Mouse (Mus musculus): Measurements from ENCODE around the gene Sdsl. TPM values are rescaled to one million over a fixed set of nuclear protein-coding genes. Genes with fewer than 3 reads are reported as not detected.

Sdsl gene
- polyA plus RNA-seq, 1 experiment = 0.69 TPM

GRCm38 (mm10) chr5:120436885-120437495, 35.6 kb downstream of the Sdsl start:
- Histone ChIP-seq H3K4me3 (ENCODE audit: insufficient read depth, poor library complexity, severe bottlenecking) (no peak overlapping the region), H3K79me3 (ENCODE audit: low read depth) (no peaks in the 10 kb centered on the region), H3K27me3 (ENCODE audit: control insufficient read depth, insufficient read depth, insufficient read length) (peaks cover 87% of the 10 kb centered on the region)

GRCm38 (mm10) chr5:120435731-120436501, 36.7 kb downstream of the Sdsl start:
- no peak overlapping the region for H3ac ChIP-seq (ENCODE audit: control insufficient read depth, insufficient read length, low read depth)
- no peak overlapping the region for H3K4me3 ChIP-seq (ENCODE audit: insufficient read depth, poor library complexity, severe bottlenecking)
- H3K27me3 ChIP-seq (ENCODE audit: control insufficient read depth, insufficient read depth, insufficient read length) = peaks cover 95% of the 10 kb centered on the region
- no peaks in the 10 kb centered on the region for H3K79me2 ChIP-seq (ENCODE audit: control insufficient read depth, insufficient read depth)
- TF ChIP-seq MYOG (IDR thresholded peaks at IDR 0.05; ENCODE audit: control insufficient read depth, extremely low read depth, insufficient read length) (no peak), MYOD1 (IDR thresholded peaks at IDR 0.05; ENCODE audit: control insufficient read depth, insufficient read length, low read depth) (no peak), MAX (IDR thresholded peaks at IDR 0.05) (no peak), CTCF (IDR thresholded peaks at IDR 0.05; ENCODE audit: control insufficient read depth, insufficient read depth, insufficient read length) (no peak), USF1 (IDR thresholded peaks at IDR 0.05; ENCODE audit: low read depth) (no peak), FOSL1 (IDR thresholded peaks at IDR 0.05; ENCODE audit: insufficient read depth, low read length, poor library complexity, severe bottlenecking) (no peak), CEBPB (IDR thresholded peaks at IDR 0.05; ENCODE audit: low read depth) (no peak)
- no peaks in the 10 kb centered on the region for H3K79me3 ChIP-seq (ENCODE audit: low read depth)
- H3K36me3 ChIP-seq (ENCODE audit: control insufficient read depth, insufficient read depth) = no peaks in the 10 kb centered on the region

More at GRCm38 (mm10) chr5:120436885-120437495, 35.6 kb downstream of the Sdsl start:
- Histone ChIP-seq H3K36me3 (ENCODE audit: control insufficient read depth, insufficient read depth) (no peaks in the 10 kb centered on the region), H3ac (ENCODE audit: control insufficient read depth, insufficient read length, low read depth) (no peak overlapping the region), H3K79me2 (ENCODE audit: control insufficient read depth, insufficient read depth) (no peaks in the 10 kb centered on the region)
- TF ChIP-seq FOSL1 (IDR thresholded peaks at IDR 0.05; ENCODE audit: insufficient read depth, low read length, poor library complexity, severe bottlenecking) (no peak), MAX (IDR thresholded peaks at IDR 0.05) (no peak), MYOG (IDR thresholded peaks at IDR 0.05; ENCODE audit: control insufficient read depth, extremely low read depth, insufficient read length) (no peak), CTCF (IDR thresholded peaks at IDR 0.05; ENCODE audit: control insufficient read depth, insufficient read depth, insufficient read length) (no peak), MYOD1 (IDR thresholded peaks at IDR 0.05; ENCODE audit: control insufficient read depth, insufficient read length, low read depth) (no peak), USF1 (IDR thresholded peaks at IDR 0.05; ENCODE audit: low read depth) (no peak), CEBPB (IDR thresholded peaks at IDR 0.05; ENCODE audit: low read depth) (no peak)

- no peak overlapping the region for H3K4me3 ChIP-seq (ENCODE audit: insufficient read depth, poor library complexity, severe bottlenecking)
- no peak for TF ChIP-seq USF1 (IDR thresholded peaks at IDR 0.05; ENCODE audit: low read depth)
- TF ChIP-seq CEBPB (IDR thresholded peaks at IDR 0.05; ENCODE audit: low read depth) = no peak
- TF ChIP-seq MAX (IDR thresholded peaks at IDR 0.05) = no peak
- TF ChIP-seq MYOG (IDR thresholded peaks at IDR 0.05; ENCODE audit: control insufficient read depth, extremely low read depth, insufficient read length) = no peak
- no peak for TF ChIP-seq CTCF (IDR thresholded peaks at IDR 0.05; ENCODE audit: control insufficient read depth, insufficient read depth, insufficient read length)
- TF ChIP-seq MYOD1 (IDR thresholded peaks at IDR 0.05; ENCODE audit: control insufficient read depth, insufficient read length, low read depth) = no peak
- TF ChIP-seq FOSL1 (IDR thresholded peaks at IDR 0.05; ENCODE audit: insufficient read depth, low read length, poor library complexity, severe bottlenecking) = no peak
- no peaks in the 10 kb centered on the region for H3K36me3 ChIP-seq (ENCODE audit: control insufficient read depth, insufficient read depth)
- no peaks in the 10 kb centered on the region for H3K79me3 ChIP-seq (ENCODE audit: low read depth)
- no peak overlapping the region for H3ac ChIP-seq (ENCODE audit: control insufficient read depth, insufficient read length, low read depth)
- no peaks in the 10 kb centered on the region for H3K79me2 ChIP-seq (ENCODE audit: control insufficient read depth, insufficient read depth)
- H3K27me3 ChIP-seq (ENCODE audit: control insufficient read depth, insufficient read depth, insufficient read length) = peaks cover 99% of the 10 kb centered on the region
These were observed 37.5 kb downstream of the Sdsl start for GRCm38 (mm10) chr5:120435006-120435681.

GRCm38 (mm10) chr5:120434231-120434735, 38.3 kb downstream of the Sdsl start:
- H3ac ChIP-seq (ENCODE audit: control insufficient read depth, insufficient read length, low read depth) = no peak overlapping the region
- H3K4me3 ChIP-seq (ENCODE audit: insufficient read depth, poor library complexity, severe bottlenecking) = no peak overlapping the region
- peaks cover 99% of the 10 kb centered on the region for H3K27me3 ChIP-seq (ENCODE audit: control insufficient read depth, insufficient read depth, insufficient read length)
- no peaks in the 10 kb centered on the region for H3K79me3 ChIP-seq (ENCODE audit: low read depth)
- no peaks in the 10 kb centered on the region for H3K79me2 ChIP-seq (ENCODE audit: control insufficient read depth, insufficient read depth)
- no peak for TF ChIP-seq CTCF (IDR thresholded peaks at IDR 0.05; ENCODE audit: control insufficient read depth, insufficient read depth, insufficient read length)
- no peak for TF ChIP-seq CEBPB (IDR thresholded peaks at IDR 0.05; ENCODE audit: low read depth)
- TF ChIP-seq USF1 (IDR thresholded peaks at IDR 0.05; ENCODE audit: low read depth) = no peak
- TF ChIP-seq MYOG (IDR thresholded peaks at IDR 0.05; ENCODE audit: control insufficient read depth, extremely low read depth, insufficient read length) = no peak
- TF ChIP-seq MAX (IDR thresholded peaks at IDR 0.05) = no peak
- no peak for TF ChIP-seq MYOD1 (IDR thresholded peaks at IDR 0.05; ENCODE audit: control insufficient read depth, insufficient read length, low read depth)
- no peak for TF ChIP-seq FOSL1 (IDR thresholded peaks at IDR 0.05; ENCODE audit: insufficient read depth, low read length, poor library complexity, severe bottlenecking)
- no peaks in the 10 kb centered on the region for H3K36me3 ChIP-seq (ENCODE audit: control insufficient read depth, insufficient read depth)

- no peak overlapping the region for H3ac ChIP-seq (ENCODE audit: control insufficient read depth, insufficient read length, low read depth)
- H3K36me3 ChIP-seq (ENCODE audit: control insufficient read depth, insufficient read depth) = no peaks in the 10 kb centered on the region
- H3K79me2 ChIP-seq (ENCODE audit: control insufficient read depth, insufficient read depth) = no peaks in the 10 kb centered on the region
- no peak overlapping the region for H3K4me3 ChIP-seq (ENCODE audit: insufficient read depth, poor library complexity, severe bottlenecking)
- no peak for TF ChIP-seq USF1 (IDR thresholded peaks at IDR 0.05; ENCODE audit: low read depth)
- no peak for TF ChIP-seq CEBPB (IDR thresholded peaks at IDR 0.05; ENCODE audit: low read depth)
- TF ChIP-seq MYOG (IDR thresholded peaks at IDR 0.05; ENCODE audit: control insufficient read depth, extremely low read depth, insufficient read length) = no peak
- TF ChIP-seq MAX (IDR thresholded peaks at IDR 0.05) = no peak
- H3K79me3 ChIP-seq (ENCODE audit: low read depth) = no peaks in the 10 kb centered on the region
- H3K27me3 ChIP-seq (ENCODE audit: control insufficient read depth, insufficient read depth, insufficient read length) = peaks cover 99% of the 10 kb centered on the region
These were observed 39.4 kb downstream of the Sdsl start for GRCm38 (mm10) chr5:120433135-120433760.
